Mouse (Mus musculus): ENCODE measurements around the gene Nr4a1. TPM values are rescaled to one million over a fixed set of nuclear protein-coding genes. Genes with fewer than 3 reads are reported as not detected.

Nr4a1 gene
- polyA plus RNA-seq, 1 experiment from 2014 or later, result 5.0 TPM

- WGBS, result 58% methylated on average over 5 of the region's 5 CpGs
- Histone ChIP-seq H3K27me3 (peaks cover 14% of the 10 kb centered on the region; the same call in 1 of the 2 replicates), H3K36me3 (no peaks in the 10 kb centered on the region), H3K4me2 (no peak overlapping the region), H3K4me3 (no peak overlapping the region), H3K27ac (no peak overlapping the region), H3K9ac (no peak overlapping the region; the same call in 1 of the 2 replicates), H3K9me3 (no peaks in the 10 kb centered on the region), H3K4me1 (replicated peaks) (peaks cover 13% of the 10 kb centered on the region)
- no peak for ATAC-seq (ENCODE audit: low FRiP score)
Observed at GRCm38 (mm10) chr15:101248029-101248710, 5.9 kb upstream of the Nr4a1 start.

- H3K4me3 ChIP-seq, result no peak overlapping the region
- H3K9me3 ChIP-seq, result no peaks in the 10 kb centered on the region
- no peak overlapping the region for H3K4me2 ChIP-seq
- ATAC-seq (ENCODE audit: low FRiP score), result no peak
- peaks cover 25% of the 10 kb centered on the region for H3K4me1 ChIP-seq (replicated peaks)
- H3K36me3 ChIP-seq, result no peaks in the 10 kb centered on the region
- H3K27me3 ChIP-seq, result peaks cover 16% of the 10 kb centered on the region; the same call in 1 of the 2 replicates
- 82% methylated on average over 9 of the region's 9 CpGs for WGBS
- H3K9ac ChIP-seq, result no peak overlapping the region
- H3K27ac ChIP-seq, result no peak overlapping the region
Observed at GRCm38 (mm10) chr15:101250220-101250800, 3.8 kb upstream of the Nr4a1 start.

DNA sequence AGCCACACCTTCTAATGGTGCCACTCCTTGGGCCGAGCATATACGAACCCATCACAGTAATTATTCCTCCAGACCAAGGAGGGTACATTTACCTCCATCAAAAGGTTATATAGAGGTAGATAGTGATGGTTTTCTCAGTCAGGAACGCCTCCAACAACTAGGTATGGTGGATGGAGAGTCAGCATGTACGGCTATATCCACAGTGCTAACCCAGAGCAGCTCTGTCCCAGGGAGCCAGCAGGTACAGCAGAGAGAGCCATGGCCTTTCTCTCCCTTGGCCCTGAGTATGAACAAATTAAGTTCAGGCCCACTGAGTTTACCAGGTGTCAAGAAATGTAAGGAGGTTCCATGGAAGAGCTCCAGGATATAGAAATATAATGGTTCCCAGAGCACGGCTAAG, 2.1 kb upstream of the Nr4a1 start:
- peaks cover 22% of the 10 kb centered on the region; the same call in 1 of the 2 replicates for H3K27me3 ChIP-seq
- WGBS, result 97% methylated on average over 5 of the region's 5 CpGs
- H3K36me3 ChIP-seq, result no peaks in the 10 kb centered on the region
- H3K4me3 ChIP-seq, result no peak overlapping the region
- H3K4me2 ChIP-seq, result no peak overlapping the region
- no peak overlapping the region for H3K9ac ChIP-seq
- no peak overlapping the region for H3K27ac ChIP-seq
- no peaks in the 10 kb centered on the region for H3K9me3 ChIP-seq
- no peak for ATAC-seq (ENCODE audit: low FRiP score)
- H3K4me1 ChIP-seq (replicated peaks), result peaks cover 17% of the 10 kb centered on the region

DNA sequence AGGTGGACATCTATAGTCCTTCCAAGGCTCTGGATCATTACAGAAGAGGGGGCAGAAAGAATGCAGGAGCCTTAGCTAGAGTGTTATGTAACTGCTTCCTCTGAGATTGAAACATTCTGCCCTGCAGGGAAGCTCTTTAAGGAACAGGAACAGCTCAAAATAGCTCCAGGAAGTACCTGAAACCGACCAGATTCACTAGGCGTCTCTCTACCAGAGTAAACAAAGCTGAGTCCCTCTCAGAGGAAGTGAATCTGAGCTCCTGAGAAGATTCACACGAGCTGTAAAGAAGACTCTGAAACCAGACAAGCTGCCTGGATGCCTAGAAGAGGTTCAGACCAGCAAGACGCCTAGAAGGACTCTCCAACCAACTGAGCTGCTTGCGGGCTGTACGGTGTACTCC, 1.5 kb upstream of the Nr4a1 start:
- peaks cover 12% of the 10 kb centered on the region for H3K4me1 ChIP-seq (replicated peaks)
- H3K4me2 ChIP-seq, result no peak overlapping the region
- ATAC-seq (ENCODE audit: low FRiP score), result no peak
- no peak overlapping the region for H3K4me3 ChIP-seq
- H3K27me3 ChIP-seq, result peaks cover 22% of the 10 kb centered on the region; the same call in 1 of the 2 replicates
- H3K36me3 ChIP-seq, result no peaks in the 10 kb centered on the region
- no peak overlapping the region for H3K27ac ChIP-seq
- no peak overlapping the region for H3K9ac ChIP-seq
- H3K9me3 ChIP-seq, result no peaks in the 10 kb centered on the region
- 88% methylated on average over 6 of the region's 6 CpGs for WGBS

DNA sequence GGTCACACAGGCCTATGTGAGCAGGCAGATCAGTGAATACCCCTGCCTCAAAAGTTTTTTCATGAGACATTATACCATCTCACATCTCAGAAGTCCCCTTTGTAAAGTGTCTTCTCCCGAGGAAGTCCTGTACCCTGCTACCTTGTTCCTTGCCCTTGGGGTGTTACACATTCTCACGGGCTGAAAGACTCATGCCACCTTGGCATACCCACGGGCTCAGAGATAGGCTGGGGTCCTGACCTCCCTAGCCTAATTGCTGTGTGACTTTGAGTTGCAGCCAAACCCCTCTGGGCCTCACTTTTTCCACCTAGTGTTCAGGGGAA, 545 bp upstream of the Nr4a1 start:
- no peaks in the 10 kb centered on the region for H3K9me3 ChIP-seq
- H3K27me3 ChIP-seq, result peaks cover 22% of the 10 kb centered on the region; the same call in 1 of the 2 replicates
- ATAC-seq (ENCODE audit: low FRiP score), result 0 out of 2 replicates have a peak, but pooled peaks have one; percentile 4
- H3K4me2 ChIP-seq, result peak overlapping the region; percentile 76
- H3K4me3 ChIP-seq, result peak overlapping the region; percentile 58
- H3K4me1 ChIP-seq (replicated peaks), result peaks cover 12% of the 10 kb centered on the region
- H3K36me3 ChIP-seq, result no peaks in the 10 kb centered on the region
- 40% methylated on average over 3 of the region's 3 CpGs for WGBS
- peak overlapping the region; percentile 88 for H3K9ac ChIP-seq
- H3K27ac ChIP-seq, result peak overlapping the region; percentile 63; the same call in 1 of the 2 replicates

- H3K27ac ChIP-seq, result no peak overlapping the region
- ATAC-seq (ENCODE audit: low FRiP score), result no peak
Observed at GRCm38 (mm10) chr15:101255842-101256462, 1.9 kb downstream of the Nr4a1 start.

DNA sequence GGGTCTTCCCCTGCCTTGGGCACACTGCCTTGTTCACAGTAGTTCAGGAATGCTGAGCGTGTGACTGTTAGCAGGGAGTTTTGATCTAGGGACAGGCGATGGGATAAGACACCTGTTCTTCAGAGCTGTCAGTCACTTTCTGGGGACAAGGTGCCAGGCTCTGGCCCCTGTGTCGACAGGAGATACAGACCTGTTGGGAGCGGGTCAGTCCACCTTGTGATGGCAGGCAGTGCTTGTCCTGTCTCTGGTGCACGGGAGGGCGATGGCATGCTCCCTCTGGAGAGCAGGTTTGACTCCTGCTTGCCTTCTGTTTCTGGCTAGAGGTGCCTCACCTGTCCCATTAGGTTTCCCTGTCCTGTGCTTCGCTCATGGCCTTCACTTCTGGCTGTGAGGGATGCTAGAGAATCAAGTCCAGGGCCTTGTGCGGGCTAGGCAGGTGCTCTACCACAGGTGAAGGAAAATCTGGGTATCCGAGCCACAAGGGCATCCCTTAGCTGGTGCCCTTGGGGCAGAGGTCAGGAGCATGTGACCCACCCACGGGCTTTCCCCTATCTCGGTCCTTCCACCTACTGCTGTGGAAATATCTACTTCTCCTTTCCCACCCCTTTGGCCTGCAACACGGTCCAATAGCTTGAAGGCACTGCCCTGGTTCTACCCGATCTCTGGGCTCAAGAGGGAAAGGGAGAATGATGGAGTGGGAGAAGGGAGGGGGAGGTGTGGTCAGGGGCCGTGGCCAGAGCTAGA, 2.6 kb downstream of the Nr4a1 start:
- no peaks in the 10 kb centered on the region for H3K9me3 ChIP-seq
- H3K27me3 ChIP-seq, result peaks cover 17% of the 10 kb centered on the region; the same call in 1 of the 2 replicates
- ATAC-seq (ENCODE audit: low FRiP score), result no peak
- H3K4me3 ChIP-seq, result no peak overlapping the region
- H3K36me3 ChIP-seq, result no peaks in the 10 kb centered on the region
- H3K27ac ChIP-seq, result no peak overlapping the region
- WGBS, result 83% methylated on average over 14 of the region's 14 CpGs
- H3K4me2 ChIP-seq, result no peak overlapping the region
- H3K9ac ChIP-seq, result no peak overlapping the region
- peaks cover 20% of the 10 kb centered on the region for H3K4me1 ChIP-seq (replicated peaks)

More at GRCm38 (mm10) chr15:101255842-101256462, 1.9 kb downstream of the Nr4a1 start:
- H3K4me1 ChIP-seq (replicated peaks), result peaks cover 20% of the 10 kb centered on the region
- H3K36me3 ChIP-seq, result no peaks in the 10 kb centered on the region
- no peak overlapping the region for H3K4me2 ChIP-seq
- peaks cover 22% of the 10 kb centered on the region; the same call in 1 of the 2 replicates for H3K27me3 ChIP-seq
- H3K9me3 ChIP-seq, result no peaks in the 10 kb centered on the region
- H3K4me3 ChIP-seq, result no peak overlapping the region
- 89% methylated on average over 7 of the region's 7 CpGs for WGBS
- H3K9ac ChIP-seq, result no peak overlapping the region

DNA sequence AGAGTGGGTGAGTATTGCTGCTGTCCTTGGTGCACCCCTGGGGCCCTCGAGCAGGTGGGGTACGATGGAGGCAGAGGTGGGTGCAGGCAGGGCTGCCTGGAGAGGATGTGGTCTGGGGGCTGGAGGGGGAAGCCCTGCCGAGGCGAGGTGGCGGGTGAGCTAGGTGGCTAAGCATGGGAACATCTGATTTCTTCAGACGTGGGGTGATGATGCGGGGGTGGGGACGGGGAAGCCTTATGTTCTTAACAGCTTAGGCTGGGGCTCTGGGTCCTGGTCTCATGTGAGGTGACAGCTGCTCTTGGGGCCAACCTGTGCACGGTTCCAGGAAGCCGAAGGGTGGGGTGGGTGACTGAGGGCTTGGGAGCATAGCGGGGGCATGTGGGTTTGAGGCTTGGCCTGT, 4.4 kb downstream of the Nr4a1 start:
- no peaks in the 10 kb centered on the region for H3K36me3 ChIP-seq
- H3K4me2 ChIP-seq, result no peak overlapping the region
- no peak for ATAC-seq (ENCODE audit: low FRiP score)
- 87% methylated on average over 11 of the region's 11 CpGs for WGBS
- H3K4me3 ChIP-seq, result no peak overlapping the region
- H3K4me1 ChIP-seq (replicated peaks), result peaks cover 20% of the 10 kb centered on the region
- H3K9me3 ChIP-seq, result no peaks in the 10 kb centered on the region
- no peak overlapping the region for H3K27ac ChIP-seq
- no peak overlapping the region for H3K9ac ChIP-seq
- 0 out of 2 replicates have a peak, but pooled peaks cover 10% of the 10 kb centered on the region for H3K27me3 ChIP-seq

GRCm38 (mm10) chr15:101259922-101260321, 5.9 kb downstream of the Nr4a1 start:
- Histone ChIP-seq H3K4me3 (no peak overlapping the region), H3K9me3 (no peaks in the 10 kb centered on the region), H3K4me2 (no peak overlapping the region), H3K27me3 (peaks cover 18% of the 10 kb centered on the region; the same call in 1 of the 2 replicates), H3K4me1 (replicated peaks) (peaks cover 8% of the 10 kb centered on the region), H3K36me3 (no peaks in the 10 kb centered on the region), H3K27ac (no peak overlapping the region), H3K9ac (no peak overlapping the region)
- ATAC-seq (ENCODE audit: low FRiP score), result no peak
- 74% methylated on average over 3 of the region's 3 CpGs for WGBS

DNA sequence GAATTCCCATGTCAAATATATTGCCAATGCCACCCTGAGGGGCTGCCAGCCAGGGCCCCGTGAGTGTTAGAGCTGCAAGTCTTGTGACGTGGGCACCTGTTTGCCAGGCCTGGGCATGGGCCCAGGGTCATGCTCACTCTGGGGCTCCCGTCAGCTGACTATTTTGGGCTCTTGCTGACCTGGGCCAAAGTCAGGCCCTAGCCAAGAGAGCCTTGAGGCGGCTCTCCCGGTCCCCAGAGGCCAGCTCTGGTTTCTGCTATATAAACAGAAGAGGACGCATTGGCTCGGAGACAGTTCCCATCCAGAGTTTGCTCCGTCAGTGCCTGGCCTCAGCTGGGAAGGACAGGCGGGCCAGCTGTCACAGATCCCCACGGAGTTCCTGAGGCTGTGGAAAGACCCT, 6.3 kb downstream of the Nr4a1 start:
- no peak; the same call in 1 of the 2 replicates for ATAC-seq (ENCODE audit: low FRiP score)
- H3K36me3 ChIP-seq, result no peaks in the 10 kb centered on the region
- no peak overlapping the region for H3K27ac ChIP-seq
- H3K4me2 ChIP-seq, result no peak overlapping the region
- peaks cover 8% of the 10 kb centered on the region for H3K4me1 ChIP-seq (replicated peaks)
- 53% methylated on average over 10 of the region's 10 CpGs for WGBS
- H3K4me3 ChIP-seq, result no peak overlapping the region
- no peaks in the 10 kb centered on the region for H3K9me3 ChIP-seq
- no peak overlapping the region for H3K9ac ChIP-seq
- H3K27me3 ChIP-seq, result peaks cover 22% of the 10 kb centered on the region

GRCm38 (mm10) chr15:101260874-101261622, 7.0 kb downstream of the Nr4a1 start:
- 72% methylated on average over 13 of the region's 13 CpGs for WGBS
- ATAC-seq (ENCODE audit: low FRiP score), result no peak
- peak overlapping the region; percentile 62; the same call in 1 of the 2 replicates for H3K27ac ChIP-seq

More at GRCm38 (mm10) chr15:101260874-101261622, 7.0 kb downstream of the Nr4a1 start:
- Histone ChIP-seq H3K9me3 (no peaks in the 10 kb centered on the region), H3K9ac (no peak overlapping the region), H3K4me1 (replicated peaks) (peaks cover 15% of the 10 kb centered on the region), H3K36me3 (no peaks in the 10 kb centered on the region), H3K27me3 (peaks cover 28% of the 10 kb centered on the region), H3K4me3 (no peak overlapping the region), H3K4me2 (no peak overlapping the region)
